Mouse (Mus musculus) kidney, postnatal 0 days (tissue): ENCODE data around the gene Tmub2. TPM values are rescaled to one million over a fixed set of nuclear protein-coding genes. Genes with fewer than 3 reads are reported as not detected.
A peak's percentile ranks its signal among the peaks of the same experiment; 100 is the strongest.

ENCODE experiments used
- ATAC-seq: fragments of 200-750 bp; cut with Nextera tagmentation; replicated peaks from 2 replicates; pipeline ENCODE4 v1.8.0; 2017; ENCODE audit warnings: low read depth, moderate number of reproducible peaks, moderate TSS enrichment, moderate library complexity; ENCODE audit not compliant: low FRiP score
- DNase-seq: peaks from one replicate; pipeline ENCODE4 v3.0.0-alpha.2; 2016; ENCODE audit warnings: low spot score
- H3K27ac ChIP-seq: fragments of 300-500 bp; sonication (generic); 2 replicates; pipeline ENCODE4 v1.5.1; 2014; ENCODE audit warnings: mild to moderate bottlenecking
- H3K27me3 ChIP-seq: fragments of 300-500 bp; sonication (generic); 2 replicates; pipeline ENCODE4 v1.6.1; 2014; ENCODE audit warnings: low read length, mixed read lengths; ENCODE audit not compliant: insufficient read depth
- H3K36me3 ChIP-seq: fragments of 300-500 bp; sonication (generic); 2 replicates; pipeline ENCODE4 v1.6.1; 2014; ENCODE audit warnings: low read length, mixed read lengths; ENCODE audit not compliant: insufficient read depth
- H3K4me1 ChIP-seq: fragments of 300-500 bp; sonication (generic); replicated peaks from 2 replicates; pipeline ENCODE4 v1.6.1; 2014; ENCODE audit warnings: antibody characterized with exemption, low read length, mixed read lengths; ENCODE audit not compliant: insufficient read depth
- H3K4me2 ChIP-seq: fragments of 300-500 bp; sonication (generic); 2 replicates; pipeline ENCODE4 v1.6.1; 2014; ENCODE audit warnings: mild to moderate bottlenecking, low read length, moderate library complexity, mixed read lengths
- H3K4me3 ChIP-seq: fragments of 300-500 bp; sonication (generic); replicated peaks from 2 replicates; pipeline ENCODE4 v1.5.1; 2014; ENCODE audit warnings: low read depth, low read length
- H3K9ac ChIP-seq: fragments of 300-500 bp; sonication (generic); 2 replicates; pipeline ENCODE4 v1.6.1; 2014; ENCODE audit warnings: low read depth, low read length
- H3K9me3 ChIP-seq: fragments of 300-500 bp; sonication (generic); replicated peaks from 2 replicates; pipeline ENCODE4 v1.6.1; 2016; ENCODE audit warnings: low read length, inconsistent platforms, mixed read lengths
- CTCF ChIP-seq: IDR thresholded peaks from 2 replicates; pipeline ENCODE4 v1.5.1; 2016; ENCODE audit warnings: antibody characterized with exemption, low read depth, mild to moderate bottlenecking, moderate library complexity
- WGBS: fragments of 180-500 bp; shearing (Covaris S2); extraction: QIAGEN DNeasy Blood & Tissue Kit; methylation state at CpG from one replicate; pipeline ENCODE4 v1.1.7; 2014; 5-methylcytosine and 5-hydroxymethylcytosine counted together
- polyA plus RNA-seq: library from polyadenylated mRNA; unstranded; fragments of >200 nt; fragmentation: Nextera tagmentation; extraction: Ambion mirVana; gene quantifications from 2 replicates; pipeline ENCODE4 v1.2.1, GENCODE M21; 2015

Tmub2 gene
- polyA plus RNA-seq, 1 experiment from 2014 or later = 46.1 TPM

- Histone ChIP-seq H3K9ac (no peak overlapping the region), H3K27me3 (no peaks in the 10 kb centered on the region), H3K9me3 (no peaks in the 10 kb centered on the region), H3K4me1 (peaks cover 14% of the 10 kb centered on the region; the same call in 1 of the 2 replicates), H3K4me3 (no peak overlapping the region), H3K36me3 (peaks cover 36% of the 10 kb centered on the region), H3K4me2 (no peak overlapping the region), H3K27ac (no peak overlapping the region)
- 90% methylated on average over 12 of the region's 12 CpGs for WGBS
- no peak for TF ChIP-seq CTCF
- DNase-seq (no peak), ATAC-seq (no peak)
Observed at GRCm38 (mm10) chr11:102314321-102314720, 29.6 kb downstream of the Tmub2 start.

DNA sequence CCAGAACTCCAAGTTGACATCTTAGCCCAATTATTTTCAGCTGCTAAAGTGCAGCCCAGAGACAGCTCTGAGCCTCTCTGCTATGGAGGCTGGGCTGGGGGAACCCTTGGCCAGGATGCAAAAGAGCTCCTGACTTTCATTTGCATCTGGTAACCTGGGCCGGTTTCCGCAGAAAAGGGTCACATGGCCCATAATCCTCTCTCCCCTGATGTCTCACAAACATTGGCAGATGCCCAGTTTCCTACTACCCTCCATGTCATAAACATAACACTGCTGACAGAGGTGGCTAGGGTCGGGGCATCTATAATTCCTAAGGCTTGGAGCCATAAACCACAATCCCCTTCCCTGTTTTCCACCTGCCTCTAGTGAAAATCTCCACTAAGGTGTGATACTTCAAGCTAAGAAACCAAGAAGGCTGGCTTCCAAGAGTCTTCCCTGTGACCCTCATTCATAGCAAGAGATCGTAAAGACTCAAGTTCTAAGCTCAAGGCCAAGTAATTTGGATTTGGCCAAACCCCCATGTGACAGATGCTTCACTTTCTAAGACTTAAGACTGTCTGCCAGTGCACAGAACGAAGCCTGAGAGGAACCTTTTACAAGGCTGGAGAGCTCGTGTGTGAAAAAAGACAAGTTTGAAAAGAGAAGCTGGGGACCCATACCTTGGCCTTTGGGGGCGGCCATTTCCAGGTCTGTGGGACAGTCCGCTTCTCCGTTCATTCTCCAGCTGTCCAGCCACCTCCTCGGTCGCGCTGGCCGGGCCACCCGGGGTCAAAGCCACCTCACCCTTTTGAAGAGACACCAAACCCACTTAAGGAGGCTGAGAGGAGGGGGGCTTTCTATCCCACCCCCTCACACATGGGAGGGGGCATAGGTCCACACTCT lies 31.2 kb downstream of the Tmub2 start:
- H3K27me3 ChIP-seq = no peaks in the 10 kb centered on the region
- 15% methylated on average over 14 of the region's 14 CpGs for WGBS
- peak overlapping the region; percentile 99 for H3K4me3 ChIP-seq
- H3K27ac ChIP-seq = peak overlapping the region; percentile 99
- no peak for TF ChIP-seq CTCF
- H3K4me2 ChIP-seq = peak overlapping the region; percentile 82
- peak overlapping the region; percentile 97 for H3K9ac ChIP-seq
- H3K4me1 ChIP-seq = peaks cover 5% of the 10 kb centered on the region; the same call in 1 of the 2 replicates
- H3K36me3 ChIP-seq = peaks cover 30% of the 10 kb centered on the region
- DNase-seq (no peak), ATAC-seq (no peak)
- no peaks in the 10 kb centered on the region for H3K9me3 ChIP-seq

DNA sequence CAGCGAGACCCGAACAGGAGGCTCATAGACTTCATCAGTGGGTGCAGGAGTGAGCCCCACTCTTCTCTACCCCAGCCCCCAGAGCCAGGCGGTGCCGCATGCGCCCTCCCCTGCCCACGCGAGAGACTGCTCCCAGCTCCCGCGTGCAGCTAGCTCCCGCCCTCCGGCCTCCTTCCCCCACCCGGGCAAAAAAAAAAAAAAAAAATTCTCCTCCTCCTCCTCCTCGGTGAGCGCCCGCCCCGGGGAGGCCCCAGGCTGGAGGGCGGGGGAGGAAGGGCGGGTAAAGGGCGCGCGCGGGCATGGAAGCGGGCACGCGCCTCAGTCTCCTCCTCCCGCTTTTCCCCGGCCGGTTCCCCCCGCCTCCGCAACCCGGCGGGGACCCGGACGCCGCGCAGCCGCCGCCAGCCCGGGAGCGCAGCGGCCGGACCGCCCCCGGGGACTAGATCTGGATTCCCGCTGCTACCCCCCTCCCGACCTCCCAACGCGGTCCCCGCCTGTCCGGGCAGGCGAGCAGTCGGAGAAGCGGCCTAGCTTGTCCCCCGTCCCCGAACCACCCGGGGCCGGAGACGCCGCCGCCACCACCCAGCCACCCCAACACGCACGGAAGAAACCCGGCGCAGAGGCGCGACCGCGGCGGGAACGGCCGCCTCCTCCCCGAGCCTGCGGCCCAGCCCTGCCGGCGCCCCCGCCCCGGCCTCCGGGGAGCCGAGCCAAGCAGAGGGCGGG lies 32.0 kb downstream of the Tmub2 start:
- Histone ChIP-seq H3K9me3 (no peaks in the 10 kb centered on the region), H3K4me3 (peak overlapping the region; percentile 99), H3K9ac (peak overlapping the region; percentile 97), H3K27ac (peak overlapping the region; percentile 99), H3K4me1 (0 out of 2 replicates have a peak, but pooled peaks cover 3% of the 10 kb centered on the region), H3K4me2 (peak overlapping the region; percentile 82), H3K27me3 (no peaks in the 10 kb centered on the region), H3K36me3 (peaks cover 30% of the 10 kb centered on the region)
- DNase-seq = peak; percentile 92
- ATAC-seq = peak; percentile 23
- TF ChIP-seq CTCF = no peak
- under 1% methylated on average over 32 of the region's 80 CpGs for WGBS

- Histone ChIP-seq H3K9me3 (no peaks in the 10 kb centered on the region), H3K36me3 (peaks cover 24% of the 10 kb centered on the region), H3K4me1 (0 out of 2 replicates have a peak, but pooled peaks cover 3% of the 10 kb centered on the region), H3K4me3 (peak overlapping the region; percentile 99), H3K4me2 (peak overlapping the region; percentile 82), H3K27me3 (no peaks in the 10 kb centered on the region), H3K9ac (peak overlapping the region; percentile 97), H3K27ac (peak overlapping the region; percentile 99)
- TF ChIP-seq CTCF = no peak
- 0% methylated on average over 52 of the region's 87 CpGs for WGBS
- DNase-seq (peak; percentile 78), ATAC-seq (peak; percentile 23)
Observed at GRCm38 (mm10) chr11:102317298-102317900, 32.7 kb downstream of the Tmub2 start.

DNA sequence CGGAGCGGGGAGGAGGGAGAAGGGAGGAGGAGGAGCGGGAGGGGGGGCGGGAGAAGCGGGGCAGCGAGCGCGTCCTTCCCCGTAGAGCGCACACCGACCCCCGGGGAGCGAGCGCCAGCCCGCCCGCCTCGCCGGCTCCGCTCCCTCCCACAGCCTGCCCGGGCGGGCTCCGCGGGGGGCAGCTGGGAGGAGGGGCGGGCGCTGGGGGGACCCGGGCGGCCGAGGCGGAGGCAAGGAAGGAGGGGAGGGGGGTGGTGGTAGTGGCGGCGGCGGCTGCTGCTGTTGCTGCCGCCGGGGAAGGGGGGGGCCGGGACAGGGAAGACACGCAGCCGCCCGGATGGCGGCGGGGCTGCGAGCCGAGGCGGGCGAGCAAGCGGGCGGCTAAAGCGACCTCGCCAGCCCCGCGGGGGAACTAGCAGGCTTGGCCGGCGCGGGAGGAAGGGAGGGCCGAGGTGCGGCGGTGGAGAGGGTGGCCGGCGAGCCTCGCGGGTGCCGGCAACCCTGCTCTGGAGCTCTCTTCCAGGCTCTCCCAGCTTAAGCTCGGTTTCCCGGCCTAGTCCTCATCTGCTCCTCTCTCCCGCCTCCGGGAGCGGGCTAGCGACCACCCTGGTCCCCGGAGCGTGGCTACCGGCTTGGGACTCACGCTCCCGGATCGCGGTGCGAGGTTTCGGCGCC lies 33.3 kb downstream of the Tmub2 start:
- H3K4me3 ChIP-seq = peak overlapping the region; percentile 99
- H3K9ac ChIP-seq = peak overlapping the region; percentile 97
- H3K9me3 ChIP-seq = no peaks in the 10 kb centered on the region
- peak overlapping the region; percentile 82 for H3K4me2 ChIP-seq
- under 1% methylated on average over 64 of the region's 77 CpGs for WGBS
- H3K36me3 ChIP-seq = peaks cover 17% of the 10 kb centered on the region
- DNase-seq (peak; percentile 87), ATAC-seq (peak; percentile 53)
- peak overlapping the region; percentile 99 for H3K27ac ChIP-seq
- TF ChIP-seq CTCF = no peak
- no peaks in the 10 kb centered on the region for H3K27me3 ChIP-seq
- H3K4me1 ChIP-seq = 0 out of 2 replicates have a peak, but pooled peaks cover 3% of the 10 kb centered on the region
